Mouse (Mus musculus) embryonic facial prominence, embryonic 15.5 days (tissue): ENCODE results near the gene Gnpnat1. TPM values are rescaled to one million over a fixed set of nuclear protein-coding genes. Genes with fewer than 3 reads are reported as not detected.

ENCODE experiments used
- ATAC-seq: fragments of 200-750 bp; cut with Nextera tagmentation; 2 replicates; pipeline ENCODE4 v1.8.0; 2017; ENCODE audit warnings: low read depth, moderate TSS enrichment; ENCODE audit not compliant: insufficient number of reproducible peaks, low FRiP score, low TSS enrichment
- H3K27ac ChIP-seq: fragments of 300-500 bp; sonication (generic); replicated peaks from 2 replicates; pipeline ENCODE4 v1.5.1; 2015; ENCODE audit warnings: mild to moderate bottlenecking, inconsistent platforms
- H3K27me3 ChIP-seq: fragments of 300-500 bp; sonication (generic); 2 replicates; pipeline ENCODE4 v1.6.1; 2015; ENCODE audit warnings: inconsistent platforms
- H3K36me3 ChIP-seq: fragments of 300-500 bp; sonication (generic); 2 replicates; pipeline ENCODE4 v1.6.1; 2015; ENCODE audit warnings: mild to moderate bottlenecking, inconsistent platforms
- H3K4me1 ChIP-seq: fragments of 300-500 bp; sonication (generic); 2 replicates; pipeline ENCODE4 v1.6.1; 2015; ENCODE audit warnings: inconsistent platforms
- H3K4me2 ChIP-seq: fragments of 300-500 bp; sonication (generic); replicated peaks from 2 replicates; pipeline ENCODE4 v1.6.1; 2015; ENCODE audit warnings: mild to moderate bottlenecking, inconsistent platforms
- H3K4me3 ChIP-seq: fragments of 300-500 bp; sonication (generic); replicated peaks from 2 replicates; pipeline ENCODE4 v1.5.1; 2015; ENCODE audit warnings: mild to moderate bottlenecking, inconsistent platforms
- H3K9ac ChIP-seq: fragments of 300-500 bp; sonication (generic); 2 replicates; pipeline ENCODE4 v1.6.1; 2015; ENCODE audit warnings: inconsistent platforms
- H3K9me3 ChIP-seq: fragments of 300-500 bp; sonication (generic); replicated peaks from 2 replicates; pipeline ENCODE4 v1.6.1; 2016; ENCODE audit warnings: inconsistent platforms
- WGBS: fragments of 180-500 bp; shearing (Covaris S2); methylation state at CpG from one replicate; pipeline ENCODE4 v1.1.7; 2015; 5-methylcytosine and 5-hydroxymethylcytosine counted together
- microRNA-seq: library from miRNA; unstranded; fragments of <30 nt; microRNA quantifications from one replicate; pipeline ENCODE4, GENCODE M21; 2016; ENCODE audit warnings: borderline number of aligned reads
- polyA plus RNA-seq: library from polyadenylated mRNA; unstranded; fragments of >200 nt; fragmentation: Nextera tagmentation; extraction: Ambion mirVana; gene quantifications from 2 replicates; pipeline ENCODE4 v1.2.1, GENCODE M21; 2015

Gnpnat1 gene
- polyA plus RNA-seq, 1 experiment from 2014 or later = 42.6 TPM

- H3K9ac ChIP-seq = peak within 1 kb of the TSS; percentile 64
- no peaks in the 10 kb centered on the region for H3K9me3 ChIP-seq
- peaks cover 13% of the 10 kb centered on the region; the same call in 1 of the 2 replicates for H3K4me1 ChIP-seq
- H3K36me3 ChIP-seq = peaks cover 18% of the 10 kb centered on the region
- H3K27me3 ChIP-seq = no peaks in the 10 kb centered on the region
- H3K27ac ChIP-seq = peak within 1 kb of the TSS; percentile 73
- ATAC-seq = peak; percentile 98
- peak within 1 kb of the TSS; percentile 47 for H3K4me2 ChIP-seq
- WGBS = under 1% methylated on average over 68 of the region's 93 CpGs
- peak within 1 kb of the TSS; percentile 76 for H3K4me3 ChIP-seq
These were observed 53.5 kb downstream of the Gnpnat1 start, which contains the start of gene Styx for GRCm38 (mm10) chr14:45350931-45351859. Gene Styx (plus strand): TSS chr14:45351093.

GRCm38 (mm10) chr14:45329589-45330181 lies 75.0 kb downstream of the Gnpnat1 start, which contains the start of gene Psmc6:
Gene Psmc6 (plus strand): TSS chr14:45329788.
- Histone ChIP-seq H3K9me3 (no peaks in the 10 kb centered on the region), H3K27ac (peak within 1 kb of the TSS; percentile 90), H3K4me3 (peak within 1 kb of the TSS; percentile 85), H3K27me3 (no peaks in the 10 kb centered on the region), H3K4me2 (peak within 1 kb of the TSS; percentile 60), H3K9ac (peak within 1 kb of the TSS; percentile 79), H3K4me1 (peaks cover 8% of the 10 kb centered on the region; the same call in 1 of the 2 replicates), H3K36me3 (peaks cover 19% of the 10 kb centered on the region)
- ATAC-seq = peak; percentile 98
- under 1% methylated on average over 44 of the region's 44 CpGs for WGBS

- Histone ChIP-seq H3K27ac (peak overlapping the region; percentile 90; the same call in 1 of the 2 replicates), H3K9ac (no peak overlapping the region)
- ATAC-seq = peak; percentile 31; the same call in 1 of the 2 replicates
These were observed 75.6 kb downstream of the Gnpnat1 start for GRCm38 (mm10) chr14:45329018-45329588.

GRCm38 (mm10) chr14:45328072-45328713 lies 76.5 kb downstream of the Gnpnat1 start:
- Histone ChIP-seq H3K27ac (no peak overlapping the region), H3K4me3 (no peak overlapping the region), H3K9me3 (no peaks in the 10 kb centered on the region), H3K9ac (no peak overlapping the region), H3K27me3 (no peaks in the 10 kb centered on the region), H3K36me3 (peaks cover 15% of the 10 kb centered on the region), H3K4me2 (no peak overlapping the region), H3K4me1 (peaks cover 8% of the 10 kb centered on the region; the same call in 1 of the 2 replicates)
- 83% methylated on average over 4 of the region's 4 CpGs for WGBS
- no peak for ATAC-seq

More at GRCm38 (mm10) chr14:45329018-45329588, 75.6 kb downstream of the Gnpnat1 start:
- Histone ChIP-seq H3K27me3 (no peaks in the 10 kb centered on the region), H3K36me3 (peaks cover 17% of the 10 kb centered on the region), H3K4me1 (peaks cover 8% of the 10 kb centered on the region; the same call in 1 of the 2 replicates), H3K4me2 (peak overlapping the region; percentile 55), H3K4me3 (peak overlapping the region; percentile 85), H3K9me3 (no peaks in the 10 kb centered on the region)
- 11% methylated on average over 8 of the region's 8 CpGs for WGBS

Small RNA genes within 50 kb of the gene (microRNA-seq; reads per million reads assigned to microRNA genes)
- not detected for gene Gm25353

Other genes starting within 250 kb of the Gnpnat1 start
- 2.7 and 2.9 TPM in 2 replicates for gene Gpr137c, start 185.2 kb downstream of the Gnpnat1 start, polyA plus RNA-seq
- 17.1 and 19.4 TPM in 2 replicates for gene Txndc16, start 184.6 kb downstream of the Gnpnat1 start, polyA plus RNA-seq
- 34.6 and 38.0 TPM in 2 replicates for gene Ero1l, start 86.1 kb downstream of the Gnpnat1 start, polyA plus RNA-seq
- gene Psmc6, start 75.1 kb downstream of the Gnpnat1 start, polyA plus RNA-seq = 137 and 138 TPM in 2 replicates
- 59.4 and 74.8 TPM in 2 replicates for gene Styx, start 53.8 kb downstream of the Gnpnat1 start, polyA plus RNA-seq
- 136 and 150 TPM in 2 replicates for gene Fermt2, start 125.2 kb upstream of the Gnpnat1 start, polyA plus RNA-seq